Mouse (Mus musculus) kidney, adult 2 months (tissue): ENCODE results near the gene D330020A13Rik. TPM values are rescaled to one million over a fixed set of nuclear protein-coding genes. Genes with fewer than 3 reads are reported as not detected.

Experiments
- DNase-seq: peaks from one replicate; pipeline ENCODE4 v3.0.0; 2021
- H3K27ac ChIP-seq: fragments of 200-500 bp; 2 replicates; pipeline ENCODE4 v1.5.1; 2012; ENCODE audit warnings: low read depth, low read length, control low read depth, inconsistent platforms; ENCODE audit not compliant: insufficient read depth
- H3K27me3 ChIP-seq: fragments of 200-500 bp; replicated peaks from 2 replicates; pipeline ENCODE4 v1.6.1; 2012; ENCODE audit warnings: mild to moderate bottlenecking, moderate library complexity, low read length, inconsistent platforms; ENCODE audit not compliant: control insufficient read depth, insufficient read depth
- H3K36me3 ChIP-seq: fragments of 200-500 bp; 2 replicates; pipeline ENCODE4 v1.6.1; 2012; ENCODE audit warnings: mild to moderate bottlenecking, moderate library complexity, low read length, inconsistent platforms; ENCODE audit not compliant: control insufficient read depth, insufficient read depth
- H3K4me1 ChIP-seq: fragments of 200-500 bp; 2 replicates; pipeline ENCODE4 v1.6.1; 2011; ENCODE audit warnings: low read length; ENCODE audit not compliant: control insufficient read depth, insufficient read depth
- H3K4me3 ChIP-seq: fragments of 200-500 bp; 2 replicates; pipeline ENCODE4 v1.5.1; 2011; ENCODE audit warnings: mild to moderate bottlenecking, low read depth, low read length, control low read depth; ENCODE audit not compliant: insufficient read depth
- CTCF ChIP-seq: fragments of 200-500 bp; conservative IDR thresholded peaks from 2 replicates; pipeline ENCODE4 v1.5.1; 2011; ENCODE audit warnings: low read depth, mild to moderate bottlenecking, control low read depth, low read length, moderate library complexity, mixed read lengths; ENCODE audit not compliant: insufficient read depth, insufficient read length
- POLR2A ChIP-seq: fragments of 200-500 bp; IDR thresholded peaks from one replicate; pipeline ENCODE4 v1.6.1; 2011; ENCODE audit warnings: low read depth, low read length, control low read depth
- WGBS: fragments of 180-500 bp; shearing (Covaris S2); methylation state at CpG from one replicate; pipeline ENCODE4 v1.1.7; 2018; 5-methylcytosine and 5-hydroxymethylcytosine counted together
- polyA plus RNA-seq: library from polyadenylated mRNA; depleted of rRNA; stranded (reverse); fragments of >200 nt; gene quantifications from 2 replicates; pipeline ENCODE4 v1.2.3, GENCODE M21; 2012; rRNA removed

The D330020A13Rik gene
- polyA plus RNA-seq, 1 experiment: 0.09 TPM

GRCm38 (mm10) chr6:120312443-120312842, 18.3 kb downstream of the D330020A13Rik start:
- Histone ChIP-seq H3K4me1 (no peaks in the 10 kb centered on the region; the same call in 1 of the 2 replicates), H3K27ac (no peak overlapping the region), H3K4me3 (no peak overlapping the region), H3K27me3 (no peaks in the 10 kb centered on the region), H3K36me3 (no peaks in the 10 kb centered on the region)
- no peak for DNase-seq
- WGBS: 75% methylated on average over 5 of the region's 5 CpGs
- no peak for TF ChIP-seq CTCF
- no peak for TF ChIP-seq POLR2A

GRCm38 (mm10) chr6:120318303-120318940, 24.3 kb downstream of the D330020A13Rik start:
- WGBS: 65% methylated on average over 11 of the region's 11 CpGs
- no peaks in the 10 kb centered on the region for H3K4me1 ChIP-seq
- no peaks in the 10 kb centered on the region for H3K36me3 ChIP-seq
- H3K27ac ChIP-seq: no peak overlapping the region
- DNase-seq: no peak
- no peak for TF ChIP-seq POLR2A
- TF ChIP-seq CTCF: no peak
- H3K4me3 ChIP-seq: no peak overlapping the region
- no peaks in the 10 kb centered on the region for H3K27me3 ChIP-seq

GRCm38 (mm10) chr6:120319129-120319528, 25.0 kb downstream of the D330020A13Rik start:
- WGBS: 87% methylated on average over 9 of the region's 9 CpGs
- TF ChIP-seq POLR2A (no peak), CTCF (no peak)
- no peaks in the 10 kb centered on the region for H3K4me1 ChIP-seq
- no peaks in the 10 kb centered on the region for H3K36me3 ChIP-seq
- H3K27me3 ChIP-seq: no peaks in the 10 kb centered on the region
- H3K27ac ChIP-seq: no peak overlapping the region
- DNase-seq: no peak
- H3K4me3 ChIP-seq: no peak overlapping the region

- WGBS: 78% methylated on average over 2 of the region's 2 CpGs
- no peak overlapping the region for H3K4me3 ChIP-seq
- H3K4me1 ChIP-seq: no peaks in the 10 kb centered on the region
- no peak for DNase-seq
- no peak overlapping the region for H3K27ac ChIP-seq
- no peaks in the 10 kb centered on the region for H3K27me3 ChIP-seq
- TF ChIP-seq CTCF: no peak
- TF ChIP-seq POLR2A: no peak
- no peaks in the 10 kb centered on the region for H3K36me3 ChIP-seq
These were observed 26.2 kb downstream of the D330020A13Rik start for GRCm38 (mm10) chr6:120320369-120320768.

GRCm38 (mm10) chr6:120324295-120324927, 30.2 kb downstream of the D330020A13Rik start:
- H3K27me3 ChIP-seq: no peaks in the 10 kb centered on the region
- H3K27ac ChIP-seq: no peak overlapping the region
- H3K36me3 ChIP-seq: peaks cover 2% of the 10 kb centered on the region; the same call in 1 of the 2 replicates
- DNase-seq: peak; percentile 76
- TF ChIP-seq POLR2A: no peak
- peak; percentile 90 for TF ChIP-seq CTCF
- no peaks in the 10 kb centered on the region for H3K4me1 ChIP-seq
- WGBS: 29% methylated on average over 6 of the region's 6 CpGs
- H3K4me3 ChIP-seq: no peak overlapping the region

- no peak overlapping the region for H3K27ac ChIP-seq
- no peaks in the 10 kb centered on the region for H3K4me1 ChIP-seq
- H3K36me3 ChIP-seq: peaks cover 2% of the 10 kb centered on the region
- H3K4me3 ChIP-seq: no peak overlapping the region
- DNase-seq: no peak
- WGBS: 70% methylated on average over 2 of the region's 2 CpGs
- no peak for TF ChIP-seq CTCF
- no peak for TF ChIP-seq POLR2A
- H3K27me3 ChIP-seq: no peaks in the 10 kb centered on the region
These were observed 38.2 kb downstream of the D330020A13Rik start for GRCm38 (mm10) chr6:120332351-120332750.

GRCm38 (mm10) chr6:120343992-120344391, 49.8 kb downstream of the D330020A13Rik start:
- Histone ChIP-seq H3K4me3 (no peak overlapping the region), H3K36me3 (peaks cover 1% of the 10 kb centered on the region), H3K4me1 (no peaks in the 10 kb centered on the region), H3K27ac (no peak overlapping the region), H3K27me3 (no peaks in the 10 kb centered on the region)
- TF ChIP-seq CTCF (no peak), POLR2A (no peak)
- 11% methylated on average over 1 of the region's 1 CpGs for WGBS
- no peak for DNase-seq

Other genes with a start within 250 kb of the D330020A13Rik start
- gene Ninj2, start 201.0 kb upstream of the D330020A13Rik start, polyA plus RNA-seq: not detected in 2 replicates
- gene B4galnt3, start 195 bp downstream of the D330020A13Rik start, polyA plus RNA-seq: 28.9 and 35.3 TPM in 2 replicates
- 3.5 and 4.3 TPM in 2 replicates for gene Kdm5a, start 69.8 kb downstream of the D330020A13Rik start, polyA plus RNA-seq
- gene Ccdc77, start 70.0 kb downstream of the D330020A13Rik start, polyA plus RNA-seq: 2.3 and 3.1 TPM in 2 replicates
- gene Il17ra, start 168.9 kb downstream of the D330020A13Rik start, polyA plus RNA-seq: 36.1 and 37.2 TPM in 2 replicates
- 0.01 and 0.05 TPM in 2 replicates for gene Tmem121b, start 199.4 kb downstream of the D330020A13Rik start, polyA plus RNA-seq
- gene Hdhd5, start 237.0 kb downstream of the D330020A13Rik start, polyA plus RNA-seq: 36.0 and 36.1 TPM in 2 replicates